Mouse (Mus musculus) myocyte (in vitro differentiated cells): Measurements from ENCODE around the gene Pstpip1.

Experiments used
- CEBPB ChIP-seq: IDR thresholded peaks from 2 replicates; pipeline ENCODE4 v1.6.1; 2011; ENCODE audit warnings: mild to moderate bottlenecking, moderate library complexity; ENCODE audit not compliant: poor library complexity, insufficient read depth, severe bottlenecking
- E2F4 ChIP-seq: IDR thresholded peaks from one replicate; pipeline ENCODE4 v1.6.1; 2011; ENCODE audit warnings: mild to moderate bottlenecking, control low read depth, moderate library complexity; ENCODE audit not compliant: insufficient read depth
- MAX ChIP-seq: IDR thresholded peaks from one replicate; pipeline ENCODE4 v1.6.1; 2011; ENCODE audit warnings: low read depth, mild to moderate bottlenecking, control low read depth
- MYOD1 ChIP-seq, 3 experiments: IDR thresholded peaks; one replicate each; pipeline ENCODE4 v1.6.1; 2011; ENCODE audit warnings: control low read depth in 2 of 3, low read depth in 2 of 3, mild to moderate bottlenecking in 2 of 3, moderate library complexity in 1 of 3; ENCODE audit not compliant: insufficient read length in 2 of 3, control insufficient read depth in 1 of 3
- MYOG ChIP-seq, 3 experiments: IDR thresholded peaks; one replicate each; pipeline ENCODE4 v1.6.1; 2011; ENCODE audit warnings: control low read depth in 2 of 3, low read depth in 2 of 3, mild to moderate bottlenecking in 2 of 3; ENCODE audit not compliant: insufficient read length in 2 of 3, control insufficient read depth in 1 of 3, insufficient read depth in 1 of 3
- POLR2A ChIP-seq: IDR thresholded peaks from one replicate; pipeline ENCODE4 v1.6.1; 2011; ENCODE audit warnings: low read depth, mild to moderate bottlenecking, control low read depth, moderate library complexity; ENCODE audit not compliant: insufficient read length
- POLR2AphosphoS2 ChIP-seq: IDR thresholded peaks from one replicate; pipeline ENCODE4 v1.6.1; 2011; ENCODE audit warnings: low read depth, control low read depth; ENCODE audit not compliant: insufficient read length
- REST ChIP-seq: IDR thresholded peaks from one replicate; pipeline ENCODE4 v1.6.1; 2011; ENCODE audit warnings: mild to moderate bottlenecking, control low read depth, moderate library complexity; ENCODE audit not compliant: insufficient read depth, insufficient read length
- SRF ChIP-seq: IDR thresholded peaks from one replicate; pipeline ENCODE4 v1.6.1; 2011; ENCODE audit warnings: low read depth; ENCODE audit not compliant: control insufficient read depth, insufficient read length
- TCF12 ChIP-seq: IDR thresholded peaks from one replicate; pipeline ENCODE4 v1.6.1; 2011; ENCODE audit warnings: mild to moderate bottlenecking, control low read depth; ENCODE audit not compliant: poor library complexity, insufficient read depth, severe bottlenecking
- TCF3 ChIP-seq: IDR thresholded peaks from one replicate; pipeline ENCODE4 v1.6.1; 2011; ENCODE audit warnings: low read depth, control low read depth; ENCODE audit not compliant: insufficient read length
- USF1 ChIP-seq: IDR thresholded peaks from one replicate; pipeline ENCODE4 v1.6.1; 2011; ENCODE audit warnings: low read depth, mild to moderate bottlenecking, control low read depth, moderate library complexity

DNA sequence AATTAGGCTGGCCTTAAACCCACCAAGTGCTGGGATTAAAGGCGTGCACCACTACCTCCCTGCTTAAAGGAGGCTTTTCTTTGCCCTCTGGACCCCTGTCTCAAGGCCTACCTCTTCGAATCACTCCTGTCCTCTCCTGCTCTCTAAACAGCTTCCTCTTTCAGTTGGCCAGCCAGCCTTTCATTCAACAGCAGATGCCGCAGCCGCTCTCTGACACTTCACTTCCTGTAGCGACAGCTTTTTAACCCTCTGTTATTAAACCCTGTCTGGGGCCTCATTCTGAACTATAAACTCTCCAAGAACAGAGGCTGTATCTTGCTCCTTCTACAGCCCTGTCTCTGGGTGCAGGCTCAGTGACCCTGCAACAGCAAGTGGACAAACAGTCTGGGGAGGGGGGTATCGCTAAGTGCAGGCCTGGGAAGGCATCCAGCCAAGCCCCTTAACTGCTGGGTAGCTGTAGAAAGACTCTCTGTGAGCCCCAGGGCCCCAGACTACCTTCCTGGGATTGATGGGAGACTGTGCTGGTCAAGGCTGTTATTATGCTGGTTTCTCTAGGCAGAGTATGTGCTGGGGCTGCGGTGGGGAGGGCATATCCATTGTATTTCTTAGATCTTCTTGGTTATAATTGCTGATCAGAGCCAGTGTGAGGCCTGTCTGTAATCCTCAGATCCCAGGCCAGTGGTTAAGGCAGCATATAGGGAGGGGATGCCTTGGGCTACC lies 13.7 kb upstream of the Pstpip1 start:
- TF ChIP-seq POLR2AphosphoS2, result no peak
- no peak for TF ChIP-seq TCF12
- no peak for TF ChIP-seq REST
- no peak for TF ChIP-seq POLR2A
- no peak for TF ChIP-seq MAX
- no peak for TF ChIP-seq USF1
- TF ChIP-seq TCF3, result no peak
- TF ChIP-seq E2F4, result no peak
- TF ChIP-seq CEBPB, result no peak
- TF ChIP-seq MYOD1 (IDR thresholded peaks at IDR 0.05; ENCODE audit: control insufficient read depth in 1 of 3, insufficient read length in 2 of 3, low read depth in 2 of 3), result no peak
- TF ChIP-seq SRF, result no peak
- TF ChIP-seq MYOG (IDR thresholded peaks at IDR 0.05; ENCODE audit: control insufficient read depth in 1 of 3, insufficient read depth in 1 of 3, insufficient read length in 2 of 3, low read depth in 2 of 3), result no peak
